Mouse (Mus musculus) myocyte (in vitro differentiated cells): ENCODE results near the gene Anapc2. TPM values are rescaled to one million over a fixed set of nuclear protein-coding genes. Genes with fewer than 3 reads are reported as not detected.
"Not testable (repeated sequence)": the region's sequence is repeated elsewhere in the genome, so short reads cannot be mapped to it uniquely, and the experiment has no call there.

Source experiments
- H3K27me3 ChIP-seq: one replicate; pipeline ENCODE4 v1.6.1; 2011; ENCODE audit not compliant: control insufficient read depth, insufficient read depth, insufficient read length
- H3K36me3 ChIP-seq: one replicate; pipeline ENCODE4 v1.6.1; 2011; ENCODE audit not compliant: control insufficient read depth, insufficient read depth
- H3K4me2 ChIP-seq: one replicate; pipeline ENCODE4 v1.6.1; 2011; ENCODE audit warnings: low read depth, control low read depth
- H3K4me3 ChIP-seq: one replicate; pipeline ENCODE4 v1.5.1; 2011; ENCODE audit warnings: mild to moderate bottlenecking, control low read depth, moderate library complexity
- H3K79me2 ChIP-seq: one replicate; pipeline ENCODE4 v1.6.1; 2011; ENCODE audit not compliant: control insufficient read depth, insufficient read depth
- H3ac ChIP-seq: one replicate; pipeline ENCODE4 v1.6.1; 2011; ENCODE audit not compliant: control insufficient read depth, insufficient read length
- CEBPB ChIP-seq: IDR thresholded peaks from 2 replicates; pipeline ENCODE4 v1.6.1; 2011; ENCODE audit warnings: mild to moderate bottlenecking, moderate library complexity; ENCODE audit not compliant: poor library complexity, insufficient read depth, severe bottlenecking
- E2F4 ChIP-seq: IDR thresholded peaks from one replicate; pipeline ENCODE4 v1.6.1; 2011; ENCODE audit warnings: mild to moderate bottlenecking, control low read depth, moderate library complexity; ENCODE audit not compliant: insufficient read depth
- MAX ChIP-seq: IDR thresholded peaks from one replicate; pipeline ENCODE4 v1.6.1; 2011; ENCODE audit warnings: low read depth, mild to moderate bottlenecking, control low read depth
- MYOD1 ChIP-seq, 3 experiments: IDR thresholded peaks; one replicate each; pipeline ENCODE4 v1.6.1; 2011; ENCODE audit warnings: control low read depth in 2 of 3, low read depth in 2 of 3, mild to moderate bottlenecking in 2 of 3, moderate library complexity in 1 of 3; ENCODE audit not compliant: insufficient read length in 2 of 3, control insufficient read depth in 1 of 3
- MYOG ChIP-seq, 3 experiments: IDR thresholded peaks; one replicate each; pipeline ENCODE4 v1.6.1; 2011; ENCODE audit warnings: control low read depth in 2 of 3, low read depth in 2 of 3, mild to moderate bottlenecking in 2 of 3; ENCODE audit not compliant: insufficient read length in 2 of 3, control insufficient read depth in 1 of 3, insufficient read depth in 1 of 3
- POLR2A ChIP-seq: IDR thresholded peaks from one replicate; pipeline ENCODE4 v1.6.1; 2011; ENCODE audit warnings: low read depth, mild to moderate bottlenecking, control low read depth, moderate library complexity; ENCODE audit not compliant: insufficient read length
- POLR2AphosphoS2 ChIP-seq: IDR thresholded peaks from one replicate; pipeline ENCODE4 v1.6.1; 2011; ENCODE audit warnings: low read depth, control low read depth; ENCODE audit not compliant: insufficient read length
- REST ChIP-seq: IDR thresholded peaks from one replicate; pipeline ENCODE4 v1.6.1; 2011; ENCODE audit warnings: mild to moderate bottlenecking, control low read depth, moderate library complexity; ENCODE audit not compliant: insufficient read depth, insufficient read length
- SRF ChIP-seq: IDR thresholded peaks from one replicate; pipeline ENCODE4 v1.6.1; 2011; ENCODE audit warnings: low read depth; ENCODE audit not compliant: control insufficient read depth, insufficient read length
- TCF12 ChIP-seq: IDR thresholded peaks from one replicate; pipeline ENCODE4 v1.6.1; 2011; ENCODE audit warnings: mild to moderate bottlenecking, control low read depth; ENCODE audit not compliant: poor library complexity, insufficient read depth, severe bottlenecking
- TCF3 ChIP-seq: IDR thresholded peaks from one replicate; pipeline ENCODE4 v1.6.1; 2011; ENCODE audit warnings: low read depth, control low read depth; ENCODE audit not compliant: insufficient read length
- USF1 ChIP-seq: IDR thresholded peaks from one replicate; pipeline ENCODE4 v1.6.1; 2011; ENCODE audit warnings: low read depth, mild to moderate bottlenecking, control low read depth, moderate library complexity
- polyA plus RNA-seq: library from polyadenylated mRNA; unstranded; fragments of >200 nt; fragmentation: generic; extraction: Trizol; gene quantifications from one replicate; pipeline ENCODE4 v1.2.1, GENCODE M21; 2012; ENCODE audit warnings: missing spikeins

The Anapc2 gene
- polyA plus RNA-seq, 1 experiment, result 97.9 TPM

- no peak overlapping the region for H3K4me2 ChIP-seq
- H3K27me3 ChIP-seq, result peaks cover 18% of the 10 kb centered on the region
- no peaks in the 10 kb centered on the region for H3K79me2 ChIP-seq
- TF ChIP-seq TCF12 (no peak), MYOG (IDR thresholded peaks at IDR 0.05; ENCODE audit: control insufficient read depth in 1 of 3, insufficient read depth in 1 of 3, insufficient read length in 2 of 3, low read depth in 2 of 3) (no peak), MYOD1 (IDR thresholded peaks at IDR 0.05; ENCODE audit: control insufficient read depth in 1 of 3, insufficient read length in 2 of 3, low read depth in 2 of 3) (no peak), E2F4 (no peak), CEBPB (no peak), POLR2A (no peak), TCF3 (no peak), USF1 (no peak), REST (no peak), MAX (no peak), POLR2AphosphoS2 (no peak), SRF (no peak)
- H3K4me3 ChIP-seq, result no peak overlapping the region
- no peak overlapping the region for H3ac ChIP-seq
- H3K36me3 ChIP-seq, result no peaks in the 10 kb centered on the region
Measured at GRCm38 (mm10) chr2:25243342-25243741, 28.9 kb upstream of the Anapc2 start.

DNA sequence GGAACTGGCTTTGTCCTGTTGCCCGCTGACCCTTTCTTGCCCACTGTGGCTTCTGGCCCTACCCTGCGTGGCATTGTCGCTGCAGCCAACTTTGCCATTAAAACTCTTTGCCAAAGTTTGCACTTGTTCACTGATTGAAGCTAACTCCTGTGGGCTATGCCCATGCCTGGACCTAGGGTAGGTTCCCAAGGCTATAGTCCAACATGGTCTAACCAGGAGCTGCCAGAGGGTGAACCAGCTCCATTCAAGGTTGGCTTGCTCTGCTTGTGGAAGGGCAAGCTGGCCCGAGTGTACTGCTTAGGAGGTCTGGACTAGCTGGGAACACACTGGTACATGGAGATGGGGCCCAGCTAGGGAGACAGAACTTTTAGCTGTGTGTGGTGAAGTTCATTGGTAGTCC is 28.1 kb upstream of the Anapc2 start:
- H3K27me3 ChIP-seq, result peaks cover 18% of the 10 kb centered on the region
- no peaks in the 10 kb centered on the region for H3K36me3 ChIP-seq
- H3K4me3 ChIP-seq, result no peak overlapping the region
- TF ChIP-seq MYOD1 (IDR thresholded peaks at IDR 0.05; ENCODE audit: control insufficient read depth in 1 of 3, insufficient read length in 2 of 3, low read depth in 2 of 3), result no peak
- no peak for TF ChIP-seq REST
- no peak for TF ChIP-seq MAX
- TF ChIP-seq TCF12, result no peak
- TF ChIP-seq E2F4, result no peak
- no peak for TF ChIP-seq USF1
- no peak for TF ChIP-seq POLR2AphosphoS2
- TF ChIP-seq SRF, result no peak
- no peak overlapping the region for H3ac ChIP-seq
- H3K79me2 ChIP-seq, result no peaks in the 10 kb centered on the region
- no peak overlapping the region for H3K4me2 ChIP-seq

DNA sequence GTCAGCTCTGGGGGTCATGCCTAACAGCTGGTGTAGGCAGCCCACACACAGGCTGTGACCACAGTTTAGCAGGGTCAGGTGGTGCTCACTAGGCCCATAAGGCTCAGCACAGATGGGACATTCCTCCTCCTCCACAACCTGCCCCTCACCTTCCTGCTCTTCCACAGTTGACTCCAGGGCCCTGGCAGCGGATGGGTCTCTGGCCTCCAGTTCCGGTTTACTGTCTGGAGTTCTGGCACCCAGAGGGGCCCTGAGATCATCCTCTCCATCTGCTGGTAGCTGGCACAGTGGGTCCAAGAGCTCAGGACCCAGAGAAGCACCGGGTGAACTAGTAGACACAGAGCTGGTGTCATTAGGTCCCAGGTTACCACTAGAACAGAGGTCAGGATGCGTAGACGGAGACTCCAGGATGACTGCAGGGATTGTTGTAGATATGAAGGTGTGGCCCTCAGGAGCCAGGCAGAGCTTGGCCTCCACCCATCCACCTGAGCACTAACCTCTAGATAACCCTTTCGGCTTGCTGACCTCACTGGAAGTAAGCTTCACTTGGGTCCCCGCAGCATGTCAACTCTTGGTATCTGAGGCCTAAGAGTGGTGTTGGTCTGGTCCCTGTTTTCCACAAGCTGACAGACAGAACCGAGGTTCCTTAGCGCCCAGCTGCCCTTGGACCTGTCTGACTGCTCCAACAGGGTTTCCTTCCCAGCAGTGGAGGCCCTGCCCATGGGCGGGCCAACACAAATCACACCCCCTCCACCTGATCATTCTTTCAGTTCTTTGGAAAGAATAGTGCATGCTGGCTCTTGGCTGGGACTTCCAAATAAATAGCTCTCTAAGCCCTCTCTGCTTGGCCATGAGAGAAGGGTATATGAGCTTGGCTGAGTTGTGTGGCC is 25.9 kb upstream of the Anapc2 start, which contains the start of gene AL732309.1:
Gene AL732309.1, minus strand, starts transcription at position 681 of the 890 bp plus-strand sequence.
- TF ChIP-seq POLR2AphosphoS2, result peak; percentile 4
- TF ChIP-seq MYOG (IDR thresholded peaks at IDR 0.05; ENCODE audit: control insufficient read depth in 1 of 3, insufficient read depth in 1 of 3, insufficient read length in 2 of 3, low read depth in 2 of 3), result no peak
- no peak within 1 kb of the TSS for H3K4me3 ChIP-seq
- H3K4me2 ChIP-seq, result no peak within 1 kb of the TSS
- H3K79me2 ChIP-seq, result no peaks in the 10 kb centered on the region
- peaks cover 16% of the 10 kb centered on the region for H3K27me3 ChIP-seq
- peaks cover 4% of the 10 kb centered on the region for H3K36me3 ChIP-seq
- H3ac ChIP-seq, result no peak within 1 kb of the TSS

- Histone ChIP-seq H3K36me3 (peaks cover 6% of the 10 kb centered on the region), H3K79me2 (peaks cover 20% of the 10 kb centered on the region), H3K27me3 (no peaks in the 10 kb centered on the region), H3ac (no peak overlapping the region), H3K4me3 (no peak overlapping the region), H3K4me2 (no peak overlapping the region)
- TF ChIP-seq SRF (no peak), MAX (no peak), MYOD1 (IDR thresholded peaks at IDR 0.05; ENCODE audit: control insufficient read depth in 1 of 3, insufficient read length in 2 of 3, low read depth in 2 of 3) (no peak), TCF12 (no peak), CEBPB (no peak), USF1 (no peak), MYOG (IDR thresholded peaks at IDR 0.05; ENCODE audit: control insufficient read depth in 1 of 3, insufficient read depth in 1 of 3, insufficient read length in 2 of 3, low read depth in 2 of 3) (no peak), TCF3 (no peak), POLR2AphosphoS2 (no peak), REST (no peak), POLR2A (no peak), E2F4 (no peak)
Measured at GRCm38 (mm10) chr2:25252331-25252730, 19.9 kb upstream of the Anapc2 start.

DNA sequence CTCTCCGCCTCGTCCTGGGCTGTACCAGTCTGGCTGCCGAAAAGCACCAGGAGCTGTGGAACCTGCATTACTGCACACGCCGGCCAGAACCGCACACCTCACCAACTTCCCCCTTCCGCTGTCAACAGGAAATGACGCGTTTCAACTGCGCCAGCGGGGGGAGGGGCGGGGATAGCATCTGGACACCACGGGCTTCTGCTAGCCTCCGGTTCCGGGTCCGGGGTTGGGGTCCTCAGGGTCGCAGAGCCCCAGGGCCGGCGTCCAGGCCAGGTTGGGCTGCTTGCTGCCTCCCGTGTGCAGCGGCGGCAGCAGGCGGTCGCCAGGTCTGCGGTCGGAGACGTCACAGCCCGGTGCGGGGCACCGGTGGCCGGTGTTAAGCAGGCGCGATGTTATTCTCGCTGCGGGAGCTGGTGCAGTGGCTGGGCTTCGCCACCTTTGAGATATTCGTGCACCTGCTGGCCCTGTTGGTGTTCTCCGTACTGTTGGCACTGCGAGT is 16.9 kb upstream of the Anapc2 start, which contains the start of gene Tmem203:
Gene Tmem203, plus strand, starts transcription at position 156 of the 496 bp plus-strand sequence.
- H3K4me2 ChIP-seq, result peak within 1 kb of the TSS; percentile 95
- H3ac ChIP-seq, result peak within 1 kb of the TSS; percentile 73
- H3K79me2 ChIP-seq, result peaks cover 20% of the 10 kb centered on the region
- TF ChIP-seq TCF12 (no peak), POLR2A (peak; percentile 71), E2F4 (no peak), POLR2AphosphoS2 (peak; percentile 72), MYOG (IDR thresholded peaks at IDR 0.05; ENCODE audit: control insufficient read depth in 1 of 3, insufficient read depth in 1 of 3, insufficient read length in 2 of 3, low read depth in 2 of 3) (peak in 1 of 3 experiments; percentile 47), REST (no peak), MYOD1 (IDR thresholded peaks at IDR 0.05; ENCODE audit: control insufficient read depth in 1 of 3, insufficient read length in 2 of 3, low read depth in 2 of 3) (peak in 2 of 3 experiments; percentile 3 to 45), MAX (no peak), CEBPB (no peak), TCF3 (no peak), SRF (peak; percentile 75), USF1 (no peak)
- no peaks in the 10 kb centered on the region for H3K27me3 ChIP-seq
- H3K4me3 ChIP-seq, result peak within 1 kb of the TSS; percentile 96
- peaks cover 6% of the 10 kb centered on the region for H3K36me3 ChIP-seq

GRCm38 (mm10) chr2:25256443-25257109 is 15.7 kb upstream of the Anapc2 start:
- Histone ChIP-seq H3K79me2 (peaks cover 20% of the 10 kb centered on the region), H3K4me3 (peak overlapping the region; percentile 96), H3ac (peak overlapping the region; percentile 73), H3K4me2 (peak overlapping the region; percentile 93)
- not testable (repeated sequence) for H3K36me3 ChIP-seq, H3K27me3 ChIP-seq

DNA sequence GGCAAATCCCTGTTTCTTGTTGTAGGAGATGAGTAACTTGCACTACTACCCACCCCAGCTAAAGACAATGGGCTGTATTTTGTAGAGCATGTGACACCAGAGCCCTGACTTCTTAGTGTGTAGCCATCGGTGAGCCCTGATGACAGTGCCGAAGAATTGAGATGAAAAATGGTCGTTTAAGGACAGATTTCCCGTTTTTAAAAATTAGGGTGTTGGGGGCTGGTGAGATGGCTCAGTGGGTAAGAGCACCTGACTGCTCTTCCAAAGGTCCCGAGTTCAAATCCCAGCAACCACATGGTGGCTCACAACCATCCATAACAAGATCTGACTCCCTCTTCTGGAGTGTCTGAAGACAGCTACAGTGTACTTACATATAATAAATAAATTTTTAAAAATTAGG is 15.0 kb upstream of the Anapc2 start:
- not testable (repeated sequence) for H3K36me3 ChIP-seq, H3ac ChIP-seq, H3K4me2 ChIP-seq, H3K4me3 ChIP-seq, H3K27me3 ChIP-seq
- peaks cover 20% of the 10 kb centered on the region for H3K79me2 ChIP-seq
